Mouse (Mus musculus): ENCODE data around the gene Noc3l. TPM values are rescaled to one million over a fixed set of nuclear protein-coding genes. Genes with fewer than 3 reads are reported as not detected.
A peak's percentile ranks its signal among the peaks of the same experiment; 100 is the strongest.

The Noc3l gene
- polyA plus RNA-seq (2015; fragmentation: Nextera tagmentation; extraction: Ambion mirVana), result 5.8 and 7.3 TPM in 2 replicates

- ATAC-seq (ENCODE audit: low read depth) (peak; percentile 84), DNase-seq (peak; percentile 89)
- Histone ChIP-seq H3K36me3 (peaks cover 24% of the 10 kb centered on the region), H3K4me2 (peak within 1 kb of the TSS; percentile 89), H3K9me3 (replicated peaks) (no peaks in the 10 kb centered on the region), H3K27me3 (no peaks in the 10 kb centered on the region), H3K27ac (peak within 1 kb of the TSS; percentile 94), H3K9ac (peak within 1 kb of the TSS; percentile 88), H3K4me1 (replicated peaks) (peaks cover 36% of the 10 kb centered on the region), H3K4me3 (replicated peaks) (peak within 1 kb of the TSS; percentile 84)
- under 1% methylated on average over 38 of the region's 38 CpGs for WGBS (ENCODE audit: insufficient replicate concordance)
Observed at GRCm38 (mm10) chr19:38818766-38819426, at the start of gene Noc3l. Gene Noc3l (minus strand): TSS chr19:38819237.

GRCm38 (mm10) chr19:38862523-38862922, 43.5 kb upstream of the Noc3l start:
- Histone ChIP-seq H3K27me3 (no peaks in the 10 kb centered on the region), H3K9ac (no peak overlapping the region), H3K36me3 (no peaks in the 10 kb centered on the region), H3K27ac (no peak overlapping the region), H3K4me3 (replicated peaks) (no peak overlapping the region), H3K9me3 (replicated peaks) (no peaks in the 10 kb centered on the region), H3K4me1 (replicated peaks) (peaks cover 5% of the 10 kb centered on the region; the same call in 1 of the 2 replicates), H3K4me2 (no peak overlapping the region)
- DNase-seq (no peak), ATAC-seq (ENCODE audit: low read depth) (no peak)
- 84% methylated on average over 6 of the region's 6 CpGs for WGBS (ENCODE audit: insufficient replicate concordance)

- ATAC-seq (ENCODE audit: low read depth), result no peak
- Histone ChIP-seq H3K27me3 (no peaks in the 10 kb centered on the region), H3K4me1 (replicated peaks) (peaks cover 5% of the 10 kb centered on the region; the same call in 1 of the 2 replicates), H3K9me3 (replicated peaks) (no peaks in the 10 kb centered on the region), H3K4me2 (no peak overlapping the region), H3K27ac (no peak overlapping the region), H3K9ac (no peak overlapping the region), H3K4me3 (replicated peaks) (no peak overlapping the region), H3K36me3 (no peaks in the 10 kb centered on the region)
- WGBS (ENCODE audit: insufficient replicate concordance), result 80% methylated on average over 3 of the region's 3 CpGs
- no peak for DNase-seq
Observed at GRCm38 (mm10) chr19:38858224-38858623, 39.2 kb upstream of the Noc3l start.

- Histone ChIP-seq H3K4me2 (no peak overlapping the region), H3K27ac (no peak overlapping the region), H3K27me3 (no peaks in the 10 kb centered on the region), H3K36me3 (no peaks in the 10 kb centered on the region), H3K9ac (no peak overlapping the region), H3K4me3 (replicated peaks) (no peak overlapping the region), H3K9me3 (replicated peaks) (no peaks in the 10 kb centered on the region), H3K4me1 (replicated peaks) (no peaks in the 10 kb centered on the region)
- DNase-seq (no peak), ATAC-seq (ENCODE audit: low read depth) (no peak)
- WGBS (ENCODE audit: insufficient replicate concordance), result 71% methylated on average over 2 of the region's 2 CpGs
Observed at GRCm38 (mm10) chr19:38846373-38846772, 27.3 kb upstream of the Noc3l start.

- Histone ChIP-seq H3K4me1 (replicated peaks) (peaks cover 6% of the 10 kb centered on the region), H3K27ac (no peak overlapping the region), H3K9ac (no peak overlapping the region), H3K27me3 (no peaks in the 10 kb centered on the region), H3K36me3 (no peaks in the 10 kb centered on the region), H3K9me3 (replicated peaks) (no peaks in the 10 kb centered on the region), H3K4me2 (no peak overlapping the region), H3K4me3 (replicated peaks) (no peak overlapping the region)
- ATAC-seq (ENCODE audit: low read depth) (no peak), DNase-seq (no peak)
- WGBS (ENCODE audit: insufficient replicate concordance), result 90% methylated on average over 5 of the region's 5 CpGs
Observed at GRCm38 (mm10) chr19:38844817-38845216, 25.8 kb upstream of the Noc3l start.

GRCm38 (mm10) chr19:38837171-38837641, 18.2 kb upstream of the Noc3l start:
- Histone ChIP-seq H3K4me2 (peak overlapping the region; percentile 97), H3K4me1 (replicated peaks) (peaks cover 26% of the 10 kb centered on the region), H3K4me3 (replicated peaks) (peak overlapping the region; percentile 83), H3K27me3 (no peaks in the 10 kb centered on the region), H3K9ac (peak overlapping the region; percentile 89), H3K36me3 (no peaks in the 10 kb centered on the region), H3K27ac (peak overlapping the region; percentile 94), H3K9me3 (replicated peaks) (no peaks in the 10 kb centered on the region)
- WGBS (ENCODE audit: insufficient replicate concordance), result under 1% methylated on average over 53 of the region's 54 CpGs
- peak; percentile 40 for DNase-seq
- peak; percentile 49 for ATAC-seq (ENCODE audit: low read depth)

GRCm38 (mm10) chr19:38836438-38837170, 17.6 kb upstream of the Noc3l start, which contains the start of gene Tbc1d12:
Gene Tbc1d12 (plus strand): TSS chr19:38836579.
- H3K9ac ChIP-seq, result peak within 1 kb of the TSS; percentile 89
- H3K4me3 ChIP-seq (replicated peaks), result peak within 1 kb of the TSS; percentile 83

GRCm38 (mm10) chr19:38836084-38836437, 17.0 kb upstream of the Noc3l start:
- no peak for DNase-seq

More at GRCm38 (mm10) chr19:38836438-38837170, 17.6 kb upstream of the Noc3l start, which contains the start of gene Tbc1d12:
- Histone ChIP-seq H3K27ac (peak within 1 kb of the TSS; percentile 94), H3K4me1 (replicated peaks) (peaks cover 26% of the 10 kb centered on the region), H3K36me3 (no peaks in the 10 kb centered on the region), H3K4me2 (peak within 1 kb of the TSS; percentile 97), H3K9me3 (replicated peaks) (no peaks in the 10 kb centered on the region), H3K27me3 (no peaks in the 10 kb centered on the region)
- DNase-seq (peak; percentile 86), ATAC-seq (ENCODE audit: low read depth) (peak; percentile 89)
- under 1% methylated on average over 86 of the region's 101 CpGs for WGBS (ENCODE audit: insufficient replicate concordance)

GRCm38 (mm10) chr19:38833224-38833623, 14.2 kb upstream of the Noc3l start:
- no peaks in the 10 kb centered on the region for H3K27me3 ChIP-seq
- H3K9me3 ChIP-seq (replicated peaks), result no peaks in the 10 kb centered on the region
- 27% methylated on average over 1 of the region's 1 CpGs for WGBS (ENCODE audit: insufficient replicate concordance)
- ATAC-seq (ENCODE audit: low read depth), result no peak
- H3K4me3 ChIP-seq (replicated peaks), result no peak overlapping the region
- H3K4me1 ChIP-seq (replicated peaks), result peaks cover 13% of the 10 kb centered on the region
- no peaks in the 10 kb centered on the region for H3K36me3 ChIP-seq
- H3K27ac ChIP-seq, result no peak overlapping the region
- H3K9ac ChIP-seq, result no peak overlapping the region
- no peak overlapping the region for H3K4me2 ChIP-seq
- no peak for DNase-seq

More at GRCm38 (mm10) chr19:38836084-38836437, 17.0 kb upstream of the Noc3l start:
- Histone ChIP-seq H3K4me1 (replicated peaks) (peaks cover 26% of the 10 kb centered on the region), H3K36me3 (no peaks in the 10 kb centered on the region), H3K4me2 (peak overlapping the region; percentile 97), H3K4me3 (replicated peaks) (peak overlapping the region; percentile 83), H3K9me3 (replicated peaks) (no peaks in the 10 kb centered on the region), H3K9ac (peak overlapping the region; percentile 89), H3K27ac (peak overlapping the region; percentile 94), H3K27me3 (no peaks in the 10 kb centered on the region)
- no peak for ATAC-seq (ENCODE audit: low read depth)
- WGBS (ENCODE audit: insufficient replicate concordance), result 23% methylated on average over 10 of the region's 10 CpGs

GRCm38 (mm10) chr19:38820186-38820804, 1.3 kb upstream of the Noc3l start:
- Histone ChIP-seq H3K9me3 (replicated peaks) (no peaks in the 10 kb centered on the region), H3K27ac (peak overlapping the region; percentile 94), H3K27me3 (no peaks in the 10 kb centered on the region), H3K4me1 (replicated peaks) (peaks cover 36% of the 10 kb centered on the region), H3K9ac (peak overlapping the region; percentile 88), H3K4me3 (replicated peaks) (peak overlapping the region; percentile 84), H3K36me3 (peaks cover 10% of the 10 kb centered on the region), H3K4me2 (peak overlapping the region; percentile 89)
- 13% methylated on average over 4 of the region's 4 CpGs for WGBS (ENCODE audit: insufficient replicate concordance)
- ATAC-seq (ENCODE audit: low read depth) (peak; percentile 93), DNase-seq (peak; percentile 76)

- H3K9ac ChIP-seq, result peak overlapping the region; percentile 88
- H3K4me2 ChIP-seq, result peak overlapping the region; percentile 89
- WGBS (ENCODE audit: insufficient replicate concordance), result 7% methylated on average over 16 of the region's 16 CpGs
- no peaks in the 10 kb centered on the region for H3K9me3 ChIP-seq (replicated peaks)
- H3K27ac ChIP-seq, result peak overlapping the region; percentile 94
- H3K4me3 ChIP-seq (replicated peaks), result peak overlapping the region; percentile 84
- peaks cover 19% of the 10 kb centered on the region for H3K36me3 ChIP-seq
- H3K4me1 ChIP-seq (replicated peaks), result peaks cover 36% of the 10 kb centered on the region
- DNase-seq (no peak), ATAC-seq (ENCODE audit: low read depth) (peak; percentile 56)
- H3K27me3 ChIP-seq, result no peaks in the 10 kb centered on the region
Observed at GRCm38 (mm10) chr19:38819427-38819802, 378 bp upstream of the Noc3l start.

All from liver, embryonic 13.5 days (tissue).